Mouse (Mus musculus): ENCODE results near the gene Vmn1r57. TPM values are rescaled to one million over a fixed set of nuclear protein-coding genes. Genes with fewer than 3 reads are reported as not detected.
"Not testable (repeated sequence)": the region's sequence is repeated elsewhere in the genome, so short reads cannot be mapped to it uniquely, and the experiment has no call there.

The Vmn1r57 gene
- not detected in 2 replicates for polyA plus RNA-seq (2014; fragmentation: Nextera tagmentation; extraction: Ambion mirVana)

- H3K36me3 ChIP-seq (replicated peaks; ENCODE audit: control insufficient read depth, insufficient read depth, low read depth, low read length); ATAC-seq (replicated peaks; ENCODE audit: insufficient number of reproducible peaks, low FRiP score, low TSS enrichment, low read depth); H3K27me3 ChIP-seq (ENCODE audit: control insufficient read depth, insufficient read depth, low read length); DNase-seq (ENCODE audit: low spot score); H3K4me2 ChIP-seq (ENCODE audit: low read depth, low read length); H3K4me1 ChIP-seq (ENCODE audit: control insufficient read depth, insufficient read depth, low read length); H3K9ac ChIP-seq (replicated peaks; ENCODE audit: low read length); H3K9me3 ChIP-seq (replicated peaks; ENCODE audit: control insufficient read depth, low read length); H3K4me3 ChIP-seq (ENCODE audit: low read depth, low read length); H3K27ac ChIP-seq (replicated peaks; ENCODE audit: low read depth, low read length): not testable (repeated sequence)
- 54% methylated on average over 1 of the region's 1 CpGs for WGBS
These were observed at the start of gene Vmn1r57 for GRCm38 (mm10) chr7:5218193-5218592. TSS of gene Vmn1r57 (plus strand) at chr7:5218493.

GRCm38 (mm10) chr7:5196647-5197046 is 21.6 kb upstream of the Vmn1r57 start, which contains the start of gene Vmn1r56:
TSS of gene Vmn1r56 (minus strand) at chr7:5196747.
- DNase-seq (ENCODE audit: low spot score); H3K9me3 ChIP-seq (replicated peaks; ENCODE audit: control insufficient read depth, low read length); H3K36me3 ChIP-seq (replicated peaks; ENCODE audit: control insufficient read depth, insufficient read depth, low read depth, low read length): not testable (repeated sequence)

GRCm38 (mm10) chr7:5263051-5263450 is 44.8 kb downstream of the Vmn1r57 start:
- H3K27ac ChIP-seq (replicated peaks; ENCODE audit: low read depth, low read length) = no peak overlapping the region
- no peaks in the 10 kb centered on the region for H3K4me1 ChIP-seq (ENCODE audit: control insufficient read depth, insufficient read depth, low read length)
- no peak overlapping the region for H3K4me2 ChIP-seq (ENCODE audit: low read depth, low read length)
- 82% methylated on average over 3 of the region's 3 CpGs for WGBS
- no peak overlapping the region for H3K9ac ChIP-seq (replicated peaks; ENCODE audit: low read length)
- H3K4me3 ChIP-seq (ENCODE audit: low read depth, low read length) = no peak overlapping the region
- ATAC-seq (replicated peaks; ENCODE audit: insufficient number of reproducible peaks, low FRiP score, low TSS enrichment, low read depth) (no peak), DNase-seq (ENCODE audit: low spot score) (no peak)
- H3K9me3 ChIP-seq (replicated peaks; ENCODE audit: control insufficient read depth, low read length) = no peaks in the 10 kb centered on the region
- no peaks in the 10 kb centered on the region for H3K36me3 ChIP-seq (replicated peaks; ENCODE audit: control insufficient read depth, insufficient read depth, low read depth, low read length)
- no peaks in the 10 kb centered on the region for H3K27me3 ChIP-seq (ENCODE audit: control insufficient read depth, insufficient read depth, low read length)

More at GRCm38 (mm10) chr7:5196647-5197046, 21.6 kb upstream of the Vmn1r57 start, which contains the start of gene Vmn1r56:
- H3K27ac ChIP-seq (replicated peaks; ENCODE audit: low read depth, low read length); H3K4me2 ChIP-seq (ENCODE audit: low read depth, low read length); H3K4me3 ChIP-seq (ENCODE audit: low read depth, low read length); ATAC-seq (replicated peaks; ENCODE audit: insufficient number of reproducible peaks, low FRiP score, low TSS enrichment, low read depth); H3K4me1 ChIP-seq (ENCODE audit: control insufficient read depth, insufficient read depth, low read length); H3K27me3 ChIP-seq (ENCODE audit: control insufficient read depth, insufficient read depth, low read length); H3K9ac ChIP-seq (replicated peaks; ENCODE audit: low read length): not testable (repeated sequence)

Other genes starting within 250 kb of the Vmn1r57 start
- 0.06 TPM in 1 of 2 replicates, not detected in the other for gene Sbk3, start 247.3 kb upstream of the Vmn1r57 start, polyA plus RNA-seq (2014; fragmentation: Nextera tagmentation; extraction: Ambion mirVana)
- 25.3 and 28.4 TPM in 2 replicates for gene Zfp579, start 222.3 kb upstream of the Vmn1r57 start, polyA plus RNA-seq (2014; fragmentation: Nextera tagmentation; extraction: Ambion mirVana)
- 7.5 and 9.4 TPM in 2 replicates for gene Zfp524, start 204.1 kb upstream of the Vmn1r57 start, polyA plus RNA-seq (2014; fragmentation: Nextera tagmentation; extraction: Ambion mirVana)
- 42.5 and 43.0 TPM in 2 replicates for gene Fiz1, start 203.8 kb upstream of the Vmn1r57 start, polyA plus RNA-seq (2014; fragmentation: Nextera tagmentation; extraction: Ambion mirVana)
- 0.59 TPM in 1 of 2 replicates, not detected in the other for gene Gm44973, start 203.0 kb upstream of the Vmn1r57 start, polyA plus RNA-seq (2014; fragmentation: Nextera tagmentation; extraction: Ambion mirVana)
- gene Zfp865, start 198.1 kb upstream of the Vmn1r57 start, polyA plus RNA-seq (2014; fragmentation: Nextera tagmentation; extraction: Ambion mirVana) = 4.5 and 5.9 TPM in 2 replicates
- 14.9 and 15.1 TPM in 2 replicates for gene Ccdc106, start 197.9 kb upstream of the Vmn1r57 start, polyA plus RNA-seq (2014; fragmentation: Nextera tagmentation; extraction: Ambion mirVana)
- gene 4632433K11Rik, start 184.4 kb upstream of the Vmn1r57 start, polyA plus RNA-seq (2014; fragmentation: Nextera tagmentation; extraction: Ambion mirVana) = not detected in 2 replicates
- 2.7 and 3.3 TPM in 2 replicates for gene Zfp784, start 180.0 kb upstream of the Vmn1r57 start, polyA plus RNA-seq (2014; fragmentation: Nextera tagmentation; extraction: Ambion mirVana)
- gene Zfp580, start 167.0 kb upstream of the Vmn1r57 start, polyA plus RNA-seq (2014; fragmentation: Nextera tagmentation; extraction: Ambion mirVana) = 25.0 and 32.3 TPM in 2 replicates
- 156 and 164 TPM in 2 replicates for gene U2af2, start 156.3 kb upstream of the Vmn1r57 start, polyA plus RNA-seq (2014; fragmentation: Nextera tagmentation; extraction: Ambion mirVana)
- 46.3 and 51.3 TPM in 2 replicates for gene Epn1, start 138.3 kb upstream of the Vmn1r57 start, polyA plus RNA-seq (2014; fragmentation: Nextera tagmentation; extraction: Ambion mirVana)
- gene Rfpl4, start 101.5 kb upstream of the Vmn1r57 start, polyA plus RNA-seq (2014; fragmentation: Nextera tagmentation; extraction: Ambion mirVana) = not detected in 2 replicates
- gene Rasl2-9, start 92.5 kb upstream of the Vmn1r57 start, polyA plus RNA-seq (2014; fragmentation: Nextera tagmentation; extraction: Ambion mirVana) = 0.28 and 0.35 TPM in 2 replicates
- gene Vmn1r55, start 68.8 kb upstream of the Vmn1r57 start, polyA plus RNA-seq (2014; fragmentation: Nextera tagmentation; extraction: Ambion mirVana) = 0.01 TPM in 1 of 2 replicates, not detected in the other
- gene Vmn1r56, start 21.7 kb upstream of the Vmn1r57 start, polyA plus RNA-seq (2014; fragmentation: Nextera tagmentation; extraction: Ambion mirVana) = not detected in 2 replicates
- not detected in 2 replicates for gene Gm5065, start 132.0 kb downstream of the Vmn1r57 start, polyA plus RNA-seq (2014; fragmentation: Nextera tagmentation; extraction: Ambion mirVana)
- gene Nlrp2, start 132.5 kb downstream of the Vmn1r57 start, polyA plus RNA-seq (2014; fragmentation: Nextera tagmentation; extraction: Ambion mirVana) = not detected in 2 replicates
- not detected in 2 replicates for gene Vmn1r58, start 194.9 kb downstream of the Vmn1r57 start, polyA plus RNA-seq (2014; fragmentation: Nextera tagmentation; extraction: Ambion mirVana)
- gene Vmn1r59, start 238.3 kb downstream of the Vmn1r57 start, polyA plus RNA-seq (2014; fragmentation: Nextera tagmentation; extraction: Ambion mirVana) = not detected in 2 replicates

Data from embryonic facial prominence, embryonic 11.5 days (tissue).